Mouse (Mus musculus) liver, embryonic 14.5 days (tissue): ENCODE data around the gene Snrpa1. TPM values are rescaled to one million over a fixed set of nuclear protein-coding genes. Genes with fewer than 3 reads are reported as not detected.

Source experiments
- ATAC-seq: fragments of 200-750 bp; cut with Nextera tagmentation; 2 replicates; pipeline ENCODE4 v1.8.0; 2017; ENCODE audit warnings: moderate number of reproducible peaks, mild to moderate bottlenecking, moderate library complexity; ENCODE audit not compliant: insufficient read depth
- DNase-seq, 3 experiments: peaks; one replicate each; pipeline ENCODE4 v3.0.0-alpha.2; 2012 to 2013; ENCODE audit warnings: low read depth in 3 of 3, low spot score in 3 of 3
- H3K27ac ChIP-seq: fragments of 300-500 bp; sonication (generic); 2 replicates; pipeline ENCODE4 v1.5.1; 2014; ENCODE audit warnings: moderate library complexity, mild to moderate bottlenecking, control low read depth, inconsistent platforms
- H3K27me3 ChIP-seq: fragments of 300-500 bp; sonication (generic); 2 replicates; pipeline ENCODE4 v1.6.1; 2014; ENCODE audit warnings: mild to moderate bottlenecking, low read length, moderate library complexity; ENCODE audit not compliant: control insufficient read depth, insufficient read depth
- H3K36me3 ChIP-seq: fragments of 300-500 bp; sonication (generic); replicated peaks from 2 replicates; pipeline ENCODE4 v1.6.1; 2014; ENCODE audit warnings: low read depth; ENCODE audit not compliant: control insufficient read depth, insufficient read depth
- H3K4me1 ChIP-seq, 2 experiments: fragments of 200-500 bp in 1 of 2; fragments of 300-500 bp in 1 of 2; sonication (generic) in 1 of 2; replicated peaks; 2 replicates each; pipeline ENCODE4 v1.6.1; 2012 to 2014; ENCODE audit warnings: antibody characterized with exemption in 1 of 2, inconsistent platforms in 1 of 2, low read length in 1 of 2; ENCODE audit not compliant: control insufficient read depth in 2 of 2, insufficient read depth in 2 of 2
- H3K4me2 ChIP-seq: fragments of 300-500 bp; sonication (generic); 2 replicates; pipeline ENCODE4 v1.6.1; 2014; ENCODE audit warnings: low read depth, mild to moderate bottlenecking, control low read depth, moderate library complexity
- H3K4me3 ChIP-seq, 2 experiments: fragments of 200-500 bp in 1 of 2; fragments of 300-500 bp in 1 of 2; sonication (generic) in 1 of 2; 2 replicates each; pipeline ENCODE4 v1.5.1; 2012 to 2014; ENCODE audit warnings: low read depth in 2 of 2, low read length in 2 of 2, mild to moderate bottlenecking in 2 of 2, control low read depth in 1 of 2, inconsistent platforms in 1 of 2, moderate library complexity in 1 of 2; ENCODE audit not compliant: insufficient read depth in 1 of 2
- H3K9ac ChIP-seq: fragments of 300-500 bp; sonication (generic); replicated peaks from 2 replicates; pipeline ENCODE4 v1.6.1; 2014; ENCODE audit warnings: mild to moderate bottlenecking, control low read depth, moderate library complexity
- H3K9me3 ChIP-seq: fragments of 300-500 bp; sonication (generic); 2 replicates; pipeline ENCODE4 v1.6.1; 2016; ENCODE audit warnings: low read length, mixed read lengths; ENCODE audit not compliant: control insufficient read depth
- CTCF ChIP-seq: IDR thresholded peaks from 2 replicates; pipeline ENCODE4 v1.5.1; 2016; ENCODE audit warnings: antibody characterized with exemption, low read depth, control low read depth
- EP300 ChIP-seq: IDR thresholded peaks from 2 replicates; pipeline ENCODE4 v1.6.1; 2016; ENCODE audit warnings: antibody characterized with exemption, low read depth
- WGBS: fragments of 180-500 bp; shearing (Covaris S2); extraction: QIAGEN DNeasy Blood & Tissue Kit; methylation state at CpG from one replicate; pipeline ENCODE4 v1.1.7; 2014; ENCODE audit not compliant: insufficient replicate concordance; 5-methylcytosine and 5-hydroxymethylcytosine counted together
- polyA plus RNA-seq, 2 experiments: library from polyadenylated mRNA; depleted of rRNA in 1 of 2; stranded (reverse) in 1 of 2; unstranded in 1 of 2; fragments of >200 nt; fragmentation: Nextera tagmentation in 1 of 2; extraction: Ambion mirVana in 1 of 2; gene quantifications; 2 replicates each; pipeline versions ENCODE4 v1.2.1 to v1.2.3; 2012 to 2014

Snrpa1 gene
- polyA plus RNA-seq, 2 experiments, result 43.9 to 88.4 TPM

- Histone ChIP-seq H3K36me3 (peaks cover 26% of the 10 kb centered on the region), H3K27ac (peak overlapping the region; percentile 21), H3K27me3 (no peaks in the 10 kb centered on the region), H3K9me3 (no peaks in the 10 kb centered on the region), H3K9ac (peak overlapping the region; percentile 89), H3K4me1 (peaks cover 7 to 11% of the 10 kb centered on the region in 2 experiments; a peak in 3 of 4 replicates), H3K4me2 (peak overlapping the region; percentile 68), H3K4me3 (peak overlapping the region; percentile 72 to 82)
- ATAC-seq (peak; percentile 93), DNase-seq (peak; percentile 68 to 71 (median 69))
- under 1% methylated on average over 64 of the region's 64 CpGs for whole genome bisulfite sequencing
- TF ChIP-seq CTCF, result peak; percentile 26; the same call in 1 of the 2 replicates
- no peak for TF ChIP-seq EP300
Observed at GRCm38 (mm10) chr7:66060066-66060956, 1.5 kb downstream of the Snrpa1 start.

- Histone ChIP-seq H3K27me3 (no peaks in the 10 kb centered on the region), H3K4me2 (peak overlapping the region; percentile 68), H3K9me3 (no peaks in the 10 kb centered on the region), H3K9ac (peak overlapping the region; percentile 89), H3K4me1 (peaks cover 7 to 11% of the 10 kb centered on the region in 2 experiments; a peak in 3 of 4 replicates), H3K27ac (peak overlapping the region; percentile 6; the same call in 1 of the 2 replicates), H3K4me3 (peak overlapping the region; percentile 72 to 82), H3K36me3 (peaks cover 32% of the 10 kb centered on the region)
- DNase-seq (no peak), ATAC-seq (no peak)
- 1% methylated on average over 14 of the region's 14 CpGs for WGBS
- TF ChIP-seq CTCF (no peak), EP300 (no peak)
Observed at GRCm38 (mm10) chr7:66061057-66061456, 2.3 kb downstream of the Snrpa1 start.

- Histone ChIP-seq H3K36me3 (peaks cover 48% of the 10 kb centered on the region), H3K27ac (no peak overlapping the region), H3K4me1 (peaks cover 10 to 13% of the 10 kb centered on the region in 2 experiments), H3K9ac (no peak overlapping the region), H3K4me2 (no peak overlapping the region), H3K4me3 (no peak overlapping the region), H3K27me3 (no peaks in the 10 kb centered on the region), H3K9me3 (no peaks in the 10 kb centered on the region)
- DNase-seq (no peak), ATAC-seq (no peak)
- 78% methylated on average over 2 of the region's 2 CpGs for WGBS
- no peak for TF ChIP-seq EP300
- TF ChIP-seq CTCF, result no peak
Observed at GRCm38 (mm10) chr7:66076411-66076810, 17.6 kb downstream of the Snrpa1 start.

GRCm38 (mm10) chr7:66079364-66080230 lies 20.8 kb downstream of the Snrpa1 start, which contains the start of gene Selenos:
TSS of gene Selenos (plus strand) at chr7:66079649.
- no peaks in the 10 kb centered on the region for H3K27me3 ChIP-seq
- H3K27ac ChIP-seq, result peak within 1 kb of the TSS; percentile 39
- peaks cover 10 to 13% of the 10 kb centered on the region in 2 experiments for H3K4me1 ChIP-seq
- ATAC-seq, result peak; percentile 100
- H3K4me2 ChIP-seq, result peak within 1 kb of the TSS; percentile 89
- peak within 1 kb of the TSS; percentile 68 for H3K9ac ChIP-seq
- peak within 1 kb of the TSS; percentile 76 to 78 for H3K4me3 ChIP-seq
- H3K9me3 ChIP-seq, result no peaks in the 10 kb centered on the region
- under 1% methylated on average over 65 of the region's 65 CpGs for WGBS
- peak; percentile 95 to 96 (median 96) for DNase-seq
- no peak for TF ChIP-seq CTCF
- TF ChIP-seq EP300, result no peak
- H3K36me3 ChIP-seq, result peaks cover 29% of the 10 kb centered on the region
